Mouse (Mus musculus): ENCODE measurements around the gene Kcnk6. TPM values are rescaled to one million over a fixed set of nuclear protein-coding genes. Genes with fewer than 3 reads are reported as not detected.

The Kcnk6 gene
- polyA plus RNA-seq, 1 experiment from 2014 or later: 1.5 TPM

- ATAC-seq: peak; percentile 74
- peak overlapping the region; percentile 69 for H3K27ac ChIP-seq (ENCODE audit: low read depth, low read length)
Measured at GRCm38 (mm10) chr7:29263831-29264230, 31.5 kb upstream of the Kcnk6 start.

GRCm38 (mm10) chr7:29262151-29262550 lies 29.8 kb upstream of the Kcnk6 start:
- Histone ChIP-seq H3K4me3 (ENCODE audit: low read depth, low read length) (no peak overlapping the region), H3K4me2 (replicated peaks; ENCODE audit: low read depth) (no peak overlapping the region), H3K4me1 (replicated peaks; ENCODE audit: control insufficient read depth, insufficient read depth, low read length) (peaks cover 6% of the 10 kb centered on the region; the same call in 1 of the 2 replicates), H3K27me3 (replicated peaks; ENCODE audit: control insufficient read depth, insufficient read depth, low read length) (no peaks in the 10 kb centered on the region), H3K36me3 (ENCODE audit: control insufficient read depth, insufficient read depth) (peaks cover 20% of the 10 kb centered on the region; the same call in 1 of the 2 replicates), H3K9ac (ENCODE audit: low read depth, low read length) (no peak overlapping the region), H3K9me3 (ENCODE audit: control insufficient read depth) (no peaks in the 10 kb centered on the region), H3K27ac (ENCODE audit: low read depth, low read length) (no peak overlapping the region)
- TF ChIP-seq CTCF (IDR thresholded peaks at IDR 0.05; ENCODE audit: low read depth): no peak
- ATAC-seq: no peak
- WGBS: 70% methylated on average over 6 of the region's 6 CpGs

More at GRCm38 (mm10) chr7:29263831-29264230, 31.5 kb upstream of the Kcnk6 start:
- Histone ChIP-seq H3K4me2 (replicated peaks; ENCODE audit: low read depth) (no peak overlapping the region), H3K4me3 (ENCODE audit: low read depth, low read length) (no peak overlapping the region), H3K27me3 (replicated peaks; ENCODE audit: control insufficient read depth, insufficient read depth, low read length) (no peaks in the 10 kb centered on the region), H3K4me1 (replicated peaks; ENCODE audit: control insufficient read depth, insufficient read depth, low read length) (peaks cover 4% of the 10 kb centered on the region; the same call in 1 of the 2 replicates), H3K9me3 (ENCODE audit: control insufficient read depth) (no peaks in the 10 kb centered on the region), H3K9ac (ENCODE audit: low read depth, low read length) (no peak overlapping the region), H3K36me3 (ENCODE audit: control insufficient read depth, insufficient read depth) (peaks cover 6% of the 10 kb centered on the region; the same call in 1 of the 2 replicates)
- peak; percentile 14; the same call in 1 of the 2 replicates for TF ChIP-seq CTCF (IDR thresholded peaks at IDR 0.05; ENCODE audit: low read depth)
- WGBS: 32% methylated on average over 3 of the region's 3 CpGs

GRCm38 (mm10) chr7:29259781-29260730 lies 27.7 kb upstream of the Kcnk6 start:
- H3K4me2 ChIP-seq (replicated peaks; ENCODE audit: low read depth): no peak overlapping the region
- no peak for ATAC-seq
- H3K36me3 ChIP-seq (ENCODE audit: control insufficient read depth, insufficient read depth): peaks cover 35% of the 10 kb centered on the region; the same call in 1 of the 2 replicates
- H3K9me3 ChIP-seq (ENCODE audit: control insufficient read depth): no peaks in the 10 kb centered on the region
- no peak overlapping the region for H3K4me3 ChIP-seq (ENCODE audit: low read depth, low read length)
- 78% methylated on average over 10 of the region's 10 CpGs for WGBS
- no peak overlapping the region for H3K27ac ChIP-seq (ENCODE audit: low read depth, low read length)
- H3K4me1 ChIP-seq (replicated peaks; ENCODE audit: control insufficient read depth, insufficient read depth, low read length): peaks cover 15% of the 10 kb centered on the region; the same call in 1 of the 2 replicates
- no peak overlapping the region for H3K9ac ChIP-seq (ENCODE audit: low read depth, low read length)
- no peak for TF ChIP-seq CTCF (IDR thresholded peaks at IDR 0.05; ENCODE audit: low read depth)
- H3K27me3 ChIP-seq (replicated peaks; ENCODE audit: control insufficient read depth, insufficient read depth, low read length): no peaks in the 10 kb centered on the region

GRCm38 (mm10) chr7:29257368-29257767 lies 25.1 kb upstream of the Kcnk6 start:
- 0 out of 2 replicates have a peak overlapping the region, but pooled peaks have one; percentile 3 for H3K9ac ChIP-seq (ENCODE audit: low read depth, low read length)
- 73% methylated on average over 1 of the region's 1 CpGs for WGBS
- no peak overlapping the region for H3K4me2 ChIP-seq (replicated peaks; ENCODE audit: low read depth)
- no peaks in the 10 kb centered on the region for H3K9me3 ChIP-seq (ENCODE audit: control insufficient read depth)
- no peak overlapping the region; the same call in 1 of the 2 replicates for H3K27ac ChIP-seq (ENCODE audit: low read depth, low read length)
- ATAC-seq: no peak
- H3K27me3 ChIP-seq (replicated peaks; ENCODE audit: control insufficient read depth, insufficient read depth, low read length): no peaks in the 10 kb centered on the region
- H3K36me3 ChIP-seq (ENCODE audit: control insufficient read depth, insufficient read depth): peaks cover 38% of the 10 kb centered on the region; the same call in 1 of the 2 replicates
- no peak overlapping the region for H3K4me3 ChIP-seq (ENCODE audit: low read depth, low read length)
- TF ChIP-seq CTCF (IDR thresholded peaks at IDR 0.05; ENCODE audit: low read depth): no peak
- peaks cover 25% of the 10 kb centered on the region; the same call in 1 of the 2 replicates for H3K4me1 ChIP-seq (replicated peaks; ENCODE audit: control insufficient read depth, insufficient read depth, low read length)

- H3K4me3 ChIP-seq (ENCODE audit: low read depth, low read length): no peak overlapping the region
- H3K4me1 ChIP-seq (replicated peaks; ENCODE audit: control insufficient read depth, insufficient read depth, low read length): peaks cover 33% of the 10 kb centered on the region; the same call in 1 of the 2 replicates
- peak overlapping the region; percentile 95; the same call in 1 of the 2 replicates for H3K27ac ChIP-seq (ENCODE audit: low read depth, low read length)
- H3K9ac ChIP-seq (ENCODE audit: low read depth, low read length): no peak overlapping the region
- H3K36me3 ChIP-seq (ENCODE audit: control insufficient read depth, insufficient read depth): peaks cover 38% of the 10 kb centered on the region; the same call in 1 of the 2 replicates
- WGBS: 78% methylated on average over 4 of the region's 4 CpGs
- no peak for TF ChIP-seq CTCF (IDR thresholded peaks at IDR 0.05; ENCODE audit: low read depth)
- no peaks in the 10 kb centered on the region for H3K27me3 ChIP-seq (replicated peaks; ENCODE audit: control insufficient read depth, insufficient read depth, low read length)
- no peaks in the 10 kb centered on the region for H3K9me3 ChIP-seq (ENCODE audit: control insufficient read depth)
- H3K4me2 ChIP-seq (replicated peaks; ENCODE audit: low read depth): no peak overlapping the region
- ATAC-seq: no peak
Measured at GRCm38 (mm10) chr7:29255875-29256274, 23.6 kb upstream of the Kcnk6 start.

- Histone ChIP-seq H3K4me1 (replicated peaks; ENCODE audit: control insufficient read depth, insufficient read depth, low read length) (peaks cover 39% of the 10 kb centered on the region; the same call in 1 of the 2 replicates), H3K27ac (ENCODE audit: low read depth, low read length) (peak overlapping the region; percentile 95), H3K27me3 (replicated peaks; ENCODE audit: control insufficient read depth, insufficient read depth, low read length) (no peaks in the 10 kb centered on the region), H3K36me3 (ENCODE audit: control insufficient read depth, insufficient read depth) (peaks cover 32% of the 10 kb centered on the region; the same call in 1 of the 2 replicates), H3K4me2 (replicated peaks; ENCODE audit: low read depth) (peak overlapping the region; percentile 27), H3K4me3 (ENCODE audit: low read depth, low read length) (no peak overlapping the region), H3K9me3 (ENCODE audit: control insufficient read depth) (no peaks in the 10 kb centered on the region), H3K9ac (ENCODE audit: low read depth, low read length) (peak overlapping the region; percentile 34; the same call in 1 of the 2 replicates)
- TF ChIP-seq CTCF (IDR thresholded peaks at IDR 0.05; ENCODE audit: low read depth): no peak
- WGBS: 13% methylated on average over 5 of the region's 5 CpGs
- peak; percentile 81 for ATAC-seq
Measured at GRCm38 (mm10) chr7:29253842-29254241, 21.5 kb upstream of the Kcnk6 start.

All from intestine, postnatal 0 days (tissue).